Mouse (Mus musculus) thymus, adult 2 months (tissue): ENCODE measurements at regions not wholly inside any gene's neighbourhood (a gene's known extent, or its start where the extent isn't known, plus 50 kb on each side); places are given as distances from the start of the nearest gene placed in this dataset.

Source experiments
- DNase-seq: peaks from one replicate; pipeline ENCODE4 v3.0.0; 2021
- H3K27ac ChIP-seq: fragments of 200-500 bp; 2 replicates; pipeline ENCODE4 v1.5.1; 2012; ENCODE audit warnings: low read length, control low read depth; ENCODE audit not compliant: control insufficient read depth, insufficient read depth
- H3K27me3 ChIP-seq: fragments of 200-500 bp; 2 replicates; pipeline ENCODE4 v1.6.1; 2012; ENCODE audit warnings: mild to moderate bottlenecking, low read length, moderate library complexity, mixed read lengths; ENCODE audit not compliant: control insufficient read depth, insufficient read depth
- H3K36me3 ChIP-seq: fragments of 200-500 bp; 2 replicates; pipeline ENCODE4 v1.6.1; 2012; ENCODE audit warnings: mild to moderate bottlenecking, low read length, moderate library complexity; ENCODE audit not compliant: control insufficient read depth, insufficient read depth
- H3K4me1 ChIP-seq: fragments of 200-500 bp; replicated peaks from 2 replicates; pipeline ENCODE4 v1.6.1; 2012; ENCODE audit warnings: low read length; ENCODE audit not compliant: control insufficient read depth, insufficient read depth
- H3K4me3 ChIP-seq: fragments of 200-500 bp; 2 replicates; pipeline ENCODE4 v1.5.1; 2012; ENCODE audit warnings: mild to moderate bottlenecking, low read length, control low read depth, moderate library complexity; ENCODE audit not compliant: control insufficient read depth, insufficient read depth
- CTCF ChIP-seq: fragments of 200-500 bp; IDR thresholded peaks from 2 replicates; pipeline ENCODE4 v1.5.1; 2012; ENCODE audit warnings: mild to moderate bottlenecking, control low read depth, low read length, moderate library complexity, borderline replicate concordance; ENCODE audit not compliant: control insufficient read depth, poor library complexity, insufficient read depth; ENCODE audit errors: extremely low read depth
- POLR2A ChIP-seq: fragments of 200-500 bp; IDR thresholded peaks from 2 replicates; pipeline ENCODE4 v1.6.1; 2012; ENCODE audit warnings: mild to moderate bottlenecking, low read length, control low read depth, moderate library complexity; ENCODE audit not compliant: control insufficient read depth, poor library complexity, insufficient read depth; ENCODE audit errors: extremely low read depth
- WGBS: fragments of 180-500 bp; shearing (Covaris S2); methylation state at CpG from one replicate; pipeline ENCODE4 v1.1.7; 2018; 5-methylcytosine and 5-hydroxymethylcytosine counted together

DNA sequence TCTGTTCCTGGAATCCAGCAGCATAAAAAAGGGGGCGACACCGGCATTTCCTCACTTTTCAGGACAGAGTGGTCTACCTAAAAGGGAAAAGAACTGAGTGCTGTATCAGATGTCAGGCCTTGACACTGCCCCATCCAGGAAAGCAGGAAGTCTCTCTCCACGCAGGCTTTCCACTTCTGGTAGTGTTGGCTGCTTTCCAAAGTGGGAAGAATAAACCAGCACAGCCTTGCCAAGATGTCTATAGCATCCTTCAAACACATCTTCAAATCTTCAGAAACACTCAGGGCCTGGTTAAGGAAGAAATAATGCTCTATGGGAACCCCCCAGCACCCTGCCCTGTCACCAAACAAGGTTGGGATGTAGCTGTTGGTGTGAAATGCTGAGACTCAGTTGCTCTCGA, 127.5 kb upstream of the 1700025G04Rik start:
- 65% methylated on average over 4 of the region's 4 CpGs for WGBS

DNA sequence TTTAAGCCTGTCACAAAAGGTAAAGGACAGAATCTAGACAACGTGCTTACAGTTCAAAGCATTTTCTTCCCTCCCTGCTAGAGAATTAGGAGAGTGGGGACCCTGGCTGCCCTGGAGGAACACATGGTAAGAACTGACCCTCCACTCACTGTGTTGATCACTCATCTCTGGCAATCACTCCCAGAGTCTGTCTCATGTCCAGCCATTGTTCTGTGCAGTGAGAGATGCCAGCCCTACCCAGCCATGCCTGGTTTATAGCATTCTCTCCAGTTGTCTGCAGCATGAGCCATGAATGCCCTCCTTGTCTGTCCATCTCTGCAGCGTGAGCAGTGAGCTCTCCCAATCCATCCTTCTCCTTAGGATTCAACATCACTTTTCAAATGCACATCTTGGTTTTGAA, 124.5 kb upstream of the 1700025G04Rik start:
- H3K27ac ChIP-seq = no peak overlapping the region
- H3K36me3 ChIP-seq = no peaks in the 10 kb centered on the region
- no peak overlapping the region for H3K4me3 ChIP-seq
- H3K27me3 ChIP-seq = no peaks in the 10 kb centered on the region
- TF ChIP-seq CTCF (no peak), POLR2A (no peak)
- H3K4me1 ChIP-seq = no peaks in the 10 kb centered on the region
- no peak for DNase-seq
- 94% methylated on average over 2 of the region's 2 CpGs for WGBS

More for the DNA sequence above, 127.5 kb upstream of the 1700025G04Rik start:
- Histone ChIP-seq H3K4me1 (no peaks in the 10 kb centered on the region), H3K36me3 (no peaks in the 10 kb centered on the region), H3K27me3 (no peaks in the 10 kb centered on the region), H3K27ac (no peak overlapping the region), H3K4me3 (no peak overlapping the region)
- no peak for DNase-seq
- no peak for TF ChIP-seq CTCF
- TF ChIP-seq POLR2A = no peak

DNA sequence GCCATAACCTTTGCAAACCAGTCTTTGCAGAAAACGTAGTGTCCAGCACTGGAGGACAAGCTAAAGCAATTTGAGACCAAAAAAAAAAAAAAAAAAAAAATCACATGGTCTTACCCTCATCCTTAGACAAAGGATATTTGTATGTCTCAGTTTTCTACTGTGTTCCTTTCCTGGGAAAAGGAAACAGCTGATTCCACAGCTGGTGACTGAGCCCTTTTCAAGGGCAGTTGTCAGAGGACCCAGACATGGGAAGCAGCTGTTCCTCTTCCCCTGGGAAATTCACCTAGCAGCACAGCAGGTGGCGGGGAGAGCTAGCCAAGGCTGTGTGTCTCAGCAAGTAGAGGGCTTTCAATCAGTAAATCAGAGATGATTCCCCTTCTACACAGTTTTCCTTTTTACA, 113.3 kb upstream of the 1700025G04Rik start:
- no peaks in the 10 kb centered on the region for H3K4me1 ChIP-seq
- TF ChIP-seq CTCF (no peak), POLR2A (no peak)
- H3K27ac ChIP-seq = no peak overlapping the region
- H3K27me3 ChIP-seq = no peaks in the 10 kb centered on the region
- H3K36me3 ChIP-seq = no peaks in the 10 kb centered on the region
- H3K4me3 ChIP-seq = no peak overlapping the region
- 86% methylated on average over 2 of the region's 2 CpGs for WGBS
- no peak for DNase-seq

DNA sequence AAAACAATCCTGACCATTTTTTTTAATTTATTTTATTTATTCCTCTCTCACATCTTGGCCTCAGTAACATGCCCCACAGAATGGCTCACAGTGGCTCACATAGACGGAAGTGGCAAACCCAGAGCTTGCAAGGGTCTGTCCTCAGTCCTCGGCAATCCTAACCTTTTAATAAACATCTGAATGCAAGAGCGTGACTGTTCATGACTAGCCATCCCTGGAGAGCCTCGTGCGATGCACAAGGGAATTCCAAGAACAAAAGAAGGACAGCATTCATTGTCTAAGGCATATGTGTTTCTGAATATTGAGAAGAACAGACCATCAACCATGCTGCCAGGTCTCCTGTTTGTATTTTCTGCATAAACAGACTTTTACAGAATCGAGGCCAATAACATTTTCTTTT, 98.8 kb upstream of the 1700025G04Rik start:
- H3K4me3 ChIP-seq = no peak overlapping the region

GRCm38 (mm10) chr1:152184956-152185355, 95.0 kb upstream of the 1700025G04Rik start:
- WGBS = 98% methylated on average over 3 of the region's 3 CpGs
- TF ChIP-seq POLR2A (no peak), CTCF (no peak)
- Histone ChIP-seq H3K4me3 (no peak overlapping the region), H3K4me1 (no peaks in the 10 kb centered on the region), H3K36me3 (no peaks in the 10 kb centered on the region), H3K27ac (no peak overlapping the region), H3K27me3 (no peaks in the 10 kb centered on the region)
- DNase-seq = no peak

More for the DNA sequence above, 98.8 kb upstream of the 1700025G04Rik start:
- WGBS = 91% methylated on average over 6 of the region's 6 CpGs
- TF ChIP-seq CTCF (no peak), POLR2A (no peak)
- Histone ChIP-seq H3K36me3 (no peaks in the 10 kb centered on the region), H3K4me1 (no peaks in the 10 kb centered on the region), H3K27me3 (no peaks in the 10 kb centered on the region), H3K27ac (no peak overlapping the region)
- no peak for DNase-seq

DNA sequence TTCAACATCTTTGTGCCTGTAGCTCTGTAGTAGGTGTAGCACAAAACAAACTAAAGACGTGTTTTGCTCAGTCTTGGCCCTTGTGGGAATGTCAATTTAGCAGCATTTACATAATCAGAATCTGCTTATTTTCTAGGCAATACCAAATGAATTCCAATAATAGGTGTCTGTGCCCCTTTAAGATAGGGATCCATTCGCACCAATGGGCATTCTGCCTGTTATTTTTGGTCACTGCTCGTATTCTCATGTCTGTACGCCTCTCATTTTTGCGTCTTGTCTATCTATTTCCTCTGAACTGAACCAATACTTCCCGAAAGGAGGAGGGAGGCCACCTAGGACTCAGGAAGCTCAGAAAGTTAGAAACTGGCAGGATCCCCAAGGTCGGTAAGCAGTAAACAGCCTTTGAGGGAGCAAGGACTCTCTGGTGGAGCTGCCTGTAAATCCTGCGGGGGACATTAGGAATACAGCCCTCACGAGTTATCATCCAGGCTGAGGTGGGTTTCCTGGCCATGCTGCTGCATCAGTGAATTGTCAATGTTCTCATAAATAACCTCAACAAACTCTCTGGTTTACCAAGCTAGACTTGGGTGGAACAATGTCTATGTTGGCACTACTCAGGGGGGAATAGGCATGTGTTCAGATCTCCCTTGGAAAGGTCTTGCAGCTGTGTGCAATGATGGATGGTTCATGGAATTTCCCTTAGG, 86.5 kb upstream of the 1700025G04Rik start:
- TF ChIP-seq CTCF (no peak), POLR2A (no peak)
- WGBS = 89% methylated on average over 9 of the region's 9 CpGs
- H3K27me3 ChIP-seq = no peaks in the 10 kb centered on the region
- no peaks in the 10 kb centered on the region for H3K4me1 ChIP-seq
- no peaks in the 10 kb centered on the region for H3K36me3 ChIP-seq
- H3K4me3 ChIP-seq = no peak overlapping the region
- DNase-seq = no peak
- no peak overlapping the region for H3K27ac ChIP-seq

DNA sequence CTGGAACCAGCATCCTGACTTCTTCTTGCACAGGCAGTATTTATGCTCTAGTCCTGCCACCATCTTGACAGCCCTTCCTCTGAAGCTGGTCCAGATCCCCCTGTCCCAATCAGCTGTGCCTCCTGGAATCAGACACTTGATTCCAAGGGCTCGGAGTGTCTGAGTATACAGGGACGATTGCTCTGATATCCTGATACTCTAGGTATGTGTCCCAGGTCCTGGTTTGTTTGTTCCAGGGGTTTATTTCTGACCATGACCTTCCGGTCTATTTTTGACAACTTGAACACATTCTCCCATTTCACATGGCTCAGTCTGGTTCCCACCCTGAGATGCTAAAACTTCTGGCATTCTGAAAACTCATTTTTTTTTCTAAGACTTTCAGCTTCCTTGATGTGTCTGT, 85.8 kb upstream of the 1700025G04Rik start:
- H3K27ac ChIP-seq = no peak overlapping the region
- 92% methylated on average over 3 of the region's 3 CpGs for WGBS
- H3K4me1 ChIP-seq = no peaks in the 10 kb centered on the region
- no peak overlapping the region for H3K4me3 ChIP-seq
- DNase-seq = no peak
- TF ChIP-seq CTCF = no peak
- no peaks in the 10 kb centered on the region for H3K36me3 ChIP-seq
- no peaks in the 10 kb centered on the region for H3K27me3 ChIP-seq
